Mouse (Mus musculus) large intestine, adult 2 months (tissue): ENCODE measurements around the gene S1pr1. TPM values are rescaled to one million over a fixed set of nuclear protein-coding genes. Genes with fewer than 3 reads are reported as not detected.
A peak's percentile ranks its signal among the peaks of the same experiment; 100 is the strongest.

ENCODE experiments used
- DNase-seq: peaks from one replicate; pipeline ENCODE4 v3.0.0-alpha.2; 2012; ENCODE audit warnings: low read depth, low spot score
- WGBS: fragments of 180-500 bp; shearing (Covaris S2); methylation state at CpG from one replicate; pipeline ENCODE4 v1.1.7; 2018; 5-methylcytosine and 5-hydroxymethylcytosine counted together
- polyA plus RNA-seq: library from polyadenylated mRNA; depleted of rRNA; stranded (reverse); fragments of >200 nt; gene quantifications from 2 replicates; pipeline ENCODE4 v1.2.3, GENCODE M21; 2012; rRNA removed

S1pr1 gene
- polyA plus RNA-seq: 11.9 and 13.9 TPM in 2 replicates

- WGBS: 3% methylated on average over 51 of the region's 51 CpGs
- DNase-seq: no peak
These were observed at the start of gene S1pr1 for GRCm38 (mm10) chr3:115714671-115715651. Gene S1pr1 (minus strand): TSS chr3:115715072.

DNA sequence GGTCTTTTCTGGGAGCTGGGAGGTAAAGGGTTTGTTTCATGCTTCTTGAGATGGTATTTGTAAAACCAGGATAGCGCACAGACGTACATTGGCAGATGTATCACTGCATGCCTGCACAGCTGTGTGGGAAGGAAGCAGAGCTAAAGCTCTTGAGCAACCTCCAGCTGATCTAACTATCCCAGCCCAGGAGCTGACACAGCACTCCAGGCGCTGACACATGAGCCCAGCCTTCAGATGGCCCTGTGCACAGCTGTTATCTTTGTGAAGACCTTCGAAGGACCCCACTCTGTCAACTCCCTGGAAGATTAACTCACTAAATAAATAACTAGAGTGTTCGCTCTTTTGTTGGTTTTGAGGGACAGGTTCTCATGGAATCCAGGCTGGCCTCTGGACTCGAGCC is 48.4 kb upstream of the S1pr1 start:
- whole genome bisulfite sequencing: 20% methylated on average over 6 of the region's 6 CpGs
- no peak for DNase-seq

DNA sequence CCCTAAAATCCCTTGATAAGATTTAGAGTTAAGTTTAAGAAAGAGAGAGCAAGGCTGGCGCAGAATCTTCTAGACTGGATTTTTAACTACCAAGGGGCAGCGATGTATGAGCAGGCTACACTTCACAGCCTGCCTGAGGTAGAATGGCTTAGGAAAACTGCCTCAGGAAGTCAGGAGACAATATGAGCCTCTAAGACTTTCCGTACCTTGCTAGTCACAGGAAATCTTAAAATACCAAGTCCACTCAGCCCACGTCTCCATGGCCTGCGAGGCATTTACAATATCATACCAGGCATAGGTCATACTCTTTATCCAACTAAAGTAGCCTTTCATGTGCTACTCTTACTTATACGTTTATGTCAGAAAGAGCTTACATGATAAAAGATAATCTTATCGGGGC is 48.0 kb upstream of the S1pr1 start:
- DNase-seq: no peak
- WGBS: 70% methylated on average over 7 of the region's 7 CpGs

- 94% methylated on average over 4 of the region's 4 CpGs for WGBS
- no peak for DNase-seq
These were observed 44.8 kb upstream of the S1pr1 start for GRCm38 (mm10) chr3:115759659-115760058.

DNA sequence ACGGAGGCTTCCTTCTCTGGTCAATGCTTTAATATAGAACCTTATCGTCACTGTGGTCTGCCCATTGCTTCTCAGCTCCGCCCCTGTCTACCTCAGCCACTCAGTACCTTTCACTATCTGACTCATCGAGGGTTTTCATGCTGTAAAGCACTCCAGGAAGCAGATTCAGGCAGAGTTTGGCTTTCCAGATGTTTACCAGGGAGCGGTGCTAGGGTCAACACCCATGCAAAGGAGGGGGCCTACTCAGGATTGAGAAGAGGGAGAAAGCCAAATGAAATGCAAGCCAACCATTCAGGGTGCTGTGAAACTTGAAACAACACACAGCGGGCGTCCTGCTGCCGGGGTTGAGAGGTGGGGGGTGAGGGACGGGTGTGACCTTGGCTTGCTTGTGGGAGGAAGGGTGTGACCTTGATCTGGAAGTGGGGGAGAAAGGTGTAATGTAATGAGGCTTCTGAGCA is 43.6 kb upstream of the S1pr1 start:
- 12% methylated on average over 9 of the region's 9 CpGs for WGBS
- DNase-seq: peak; percentile 1

DNA sequence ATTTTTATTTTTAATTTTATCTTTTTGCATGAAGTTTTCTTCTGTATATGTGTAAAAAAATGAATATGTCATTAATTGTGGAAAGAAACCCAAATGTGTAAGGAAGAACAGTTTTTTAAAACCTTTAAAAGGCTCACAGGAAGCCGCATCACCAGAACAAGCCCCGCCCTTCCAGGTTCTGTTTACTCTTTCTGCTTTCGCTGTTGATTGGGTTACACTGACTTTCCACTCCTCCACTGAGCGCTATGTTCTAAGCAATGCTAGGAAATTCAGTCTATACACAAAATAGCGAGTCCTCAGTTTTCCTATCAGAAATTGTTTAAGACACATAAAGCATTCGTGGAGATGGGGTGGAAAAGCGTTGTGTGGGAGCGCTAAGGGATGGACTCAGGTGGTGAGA is 39.6 kb upstream of the S1pr1 start:
- DNase-seq: no peak
- WGBS: 43% methylated on average over 8 of the region's 8 CpGs

DNA sequence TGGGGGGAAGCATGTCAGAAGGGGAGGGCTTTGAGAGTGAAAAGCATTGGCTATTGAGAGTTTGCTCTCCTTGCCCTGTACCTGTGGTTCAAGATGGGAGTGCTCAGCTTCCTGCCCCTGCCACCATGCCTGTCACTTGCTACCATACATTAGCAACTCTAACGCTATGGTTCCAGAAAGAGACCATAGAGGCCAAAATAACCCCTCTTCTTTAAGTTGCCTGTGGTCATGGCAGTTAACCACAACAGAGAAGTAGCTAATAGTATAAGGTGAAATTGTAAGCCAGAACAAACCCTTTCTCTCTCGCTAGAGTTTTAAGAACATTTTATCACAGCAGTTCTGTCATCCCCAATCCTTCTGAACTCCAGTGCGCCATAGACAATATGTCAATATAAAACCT is 35.5 kb upstream of the S1pr1 start:
- DNase-seq: no peak
- 88% methylated on average over 3 of the region's 3 CpGs for WGBS

DNA sequence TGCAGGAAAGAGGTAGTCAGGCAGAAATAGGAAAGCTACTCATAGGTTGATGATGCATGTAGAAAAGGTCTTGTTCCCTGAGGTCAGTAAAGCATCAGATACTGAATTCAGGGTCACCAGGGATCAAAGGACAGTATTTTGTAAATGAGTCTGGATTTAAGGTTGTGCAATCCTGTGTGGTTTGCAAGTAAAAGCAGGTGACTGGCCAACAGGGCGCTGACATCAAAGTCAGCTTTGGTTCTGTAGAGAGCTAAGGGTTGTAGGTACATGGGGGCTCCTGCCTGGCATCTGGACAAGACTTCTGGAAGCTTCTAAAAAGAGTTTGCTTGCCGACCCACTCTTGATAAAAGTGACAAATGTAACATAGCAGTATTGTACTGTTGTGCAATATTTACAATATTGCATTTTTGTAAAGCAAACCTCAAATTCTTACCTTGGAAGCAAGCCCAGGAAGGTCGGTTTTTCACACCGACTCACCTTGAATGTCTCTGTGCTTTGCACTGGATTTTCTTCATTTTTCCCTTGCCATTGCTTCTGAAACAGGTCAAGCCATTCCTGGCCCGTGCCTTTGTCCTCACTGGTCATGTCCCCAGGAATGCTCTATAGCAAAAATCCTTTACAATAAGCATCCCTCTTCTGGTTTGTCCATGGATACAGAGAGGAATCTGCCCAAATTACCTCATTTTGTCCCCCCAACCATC is 33.6 kb upstream of the S1pr1 start:
- WGBS: 55% methylated on average over 5 of the region's 5 CpGs

DNA sequence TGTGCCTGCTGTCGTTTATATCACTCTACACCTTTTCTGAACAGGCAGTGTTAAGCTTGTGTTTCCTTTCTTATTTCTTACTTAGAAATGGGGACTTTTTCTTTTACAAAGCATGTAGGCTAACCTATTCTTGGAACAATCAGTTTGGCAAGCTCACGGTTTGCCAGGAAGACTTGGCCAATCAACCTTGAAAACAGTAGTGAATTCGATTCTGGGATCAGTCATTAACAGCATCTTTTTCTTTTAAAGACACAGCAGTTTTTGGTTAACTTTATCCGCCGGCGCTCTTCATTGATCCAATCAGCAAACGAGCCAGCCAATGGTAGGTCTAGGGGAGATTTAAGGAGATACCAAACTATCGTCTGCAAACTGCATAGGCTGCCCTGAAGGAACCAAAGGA is 31.6 kb upstream of the S1pr1 start:
- WGBS: 83% methylated on average over 8 of the region's 8 CpGs
- no peak for DNase-seq

More for the DNA sequence above, 33.6 kb upstream of the S1pr1 start:
- DNase-seq: no peak

GRCm38 (mm10) chr3:115745088-115745487 is 30.2 kb upstream of the S1pr1 start:
- 86% methylated on average over 11 of the region's 11 CpGs for WGBS
- DNase-seq: no peak

DNA sequence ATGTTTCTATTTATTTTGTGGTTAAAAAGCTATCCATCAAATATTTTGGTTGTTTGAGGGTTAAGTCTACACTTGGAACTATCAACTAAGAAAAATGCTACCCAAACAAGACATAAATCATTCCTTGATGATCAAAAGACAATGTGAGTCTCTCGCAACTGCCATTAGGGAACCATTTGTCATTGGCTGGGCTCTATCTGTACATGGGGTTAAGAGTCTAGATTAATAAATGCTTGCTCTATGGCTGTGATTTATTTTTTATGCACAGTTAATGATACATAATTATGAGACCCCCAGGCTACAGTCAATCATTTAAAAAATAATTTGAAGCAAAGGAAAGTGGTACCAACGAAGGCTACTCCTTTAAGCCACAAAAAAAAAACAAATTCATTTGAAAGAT is 23.7 kb upstream of the S1pr1 start:
- 45% methylated on average over 2 of the region's 2 CpGs for WGBS
- DNase-seq: no peak

GRCm38 (mm10) chr3:115737785-115738318 is 23.0 kb upstream of the S1pr1 start:
- WGBS: 60% methylated on average over 11 of the region's 11 CpGs
- no peak for DNase-seq

- DNase-seq: no peak
- 90% methylated on average over 3 of the region's 3 CpGs for WGBS
These were observed 20.7 kb upstream of the S1pr1 start for GRCm38 (mm10) chr3:115735540-115735939.

GRCm38 (mm10) chr3:115734841-115735240 is 20.0 kb upstream of the S1pr1 start:
- WGBS: 69% methylated on average over 3 of the region's 3 CpGs
- no peak for DNase-seq

GRCm38 (mm10) chr3:115730336-115730735 is 15.5 kb upstream of the S1pr1 start:
- WGBS: 87% methylated on average over 7 of the region's 7 CpGs

GRCm38 (mm10) chr3:115729187-115729586 is 14.3 kb upstream of the S1pr1 start:
- 45% methylated on average over 7 of the region's 7 CpGs for WGBS
- DNase-seq: no peak

More at GRCm38 (mm10) chr3:115730336-115730735, 15.5 kb upstream of the S1pr1 start:
- DNase-seq: no peak

GRCm38 (mm10) chr3:115728211-115728610 is 13.3 kb upstream of the S1pr1 start:
- DNase-seq: no peak
- 55% methylated on average over 3 of the region's 3 CpGs for WGBS

- WGBS: 69% methylated on average over 6 of the region's 6 CpGs
- no peak for DNase-seq
These were observed 4.0 kb upstream of the S1pr1 start for GRCm38 (mm10) chr3:115718886-115719285.

GRCm38 (mm10) chr3:115715900-115716515 is 1.1 kb upstream of the S1pr1 start:
- no peak for DNase-seq
- WGBS: 63% methylated on average over 3 of the region's 3 CpGs

DNA sequence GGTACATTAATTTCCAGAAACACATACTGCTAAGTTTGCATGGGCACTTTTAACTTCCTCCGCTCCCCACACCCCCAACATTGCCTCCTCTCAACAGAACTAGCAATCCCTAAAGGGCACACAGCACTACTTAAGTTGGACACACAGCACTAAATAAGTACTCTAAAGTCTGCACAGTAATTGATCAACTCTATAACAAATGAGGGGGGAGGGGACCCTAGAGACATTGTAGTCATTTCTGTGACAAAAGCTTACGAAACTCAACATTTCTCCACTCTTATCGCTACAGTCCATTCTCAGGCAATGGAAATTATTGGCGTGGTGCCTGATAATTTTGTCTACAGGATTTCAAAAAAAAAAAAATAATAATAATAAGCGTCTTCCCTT is 830 bp downstream of the S1pr1 start:
- no peak for DNase-seq
- WGBS: 19% methylated on average over 5 of the region's 5 CpGs
